Mouse (Mus musculus): ENCODE data around the gene Plcl2. TPM values are rescaled to one million over a fixed set of nuclear protein-coding genes. Genes with fewer than 3 reads are reported as not detected.
A peak's percentile ranks its signal among the peaks of the same experiment; 100 is the strongest.

Plcl2 gene
- polyA plus RNA-seq, 1 experiment from 2014 or later: 3.6 TPM

DNA sequence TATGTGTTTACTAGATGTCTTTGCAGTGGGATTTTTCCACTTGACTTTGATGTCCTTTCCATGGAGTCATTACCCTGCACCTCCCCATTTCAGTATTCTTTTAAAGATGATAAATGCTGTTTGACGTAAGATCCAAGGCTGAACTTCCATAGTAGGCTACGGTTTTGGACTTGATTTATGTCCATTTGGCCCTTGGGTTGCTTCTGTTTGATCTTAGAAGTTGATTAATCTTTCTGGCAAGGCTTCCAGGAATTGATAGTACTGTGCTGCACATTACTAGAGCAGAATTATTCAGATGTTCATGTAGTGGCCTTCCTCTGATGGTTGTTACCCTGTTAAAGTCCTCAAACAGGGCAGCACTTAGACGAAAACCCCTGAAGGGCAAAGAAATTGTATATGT lies 21.5 kb upstream of the Plcl2 start:
- no peaks in the 10 kb centered on the region for H3K4me1 ChIP-seq (replicated peaks)
- no peaks in the 10 kb centered on the region for H3K36me3 ChIP-seq
- no peak overlapping the region for H3K27ac ChIP-seq
- WGBS: 93% methylated on average over 3 of the region's 3 CpGs
- no peaks in the 10 kb centered on the region for H3K9me3 ChIP-seq
- no peak for DNase-seq (ENCODE audit: low spot score)
- no peaks in the 10 kb centered on the region for H3K27me3 ChIP-seq (ENCODE audit: insufficient read depth, poor library complexity, severe bottlenecking)
- no peak overlapping the region for H3K4me3 ChIP-seq

DNA sequence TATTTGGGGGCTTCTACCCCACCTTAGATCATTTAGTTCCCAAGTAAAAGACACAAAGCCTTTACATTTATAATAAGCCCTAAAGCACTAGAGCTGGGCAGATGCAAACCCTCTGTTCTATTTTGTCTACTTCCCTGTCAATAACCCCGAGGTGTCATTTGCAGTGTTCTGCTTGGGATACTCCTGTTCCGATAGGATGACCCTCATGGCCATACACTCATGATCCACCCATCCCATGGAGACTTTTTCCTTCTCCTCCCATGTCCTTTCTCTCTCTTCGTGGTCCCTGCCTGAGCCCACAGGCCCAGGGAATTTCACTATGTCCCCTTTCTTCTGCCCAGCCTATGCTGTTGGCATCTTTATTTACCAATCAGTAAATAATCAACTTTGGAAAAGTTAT lies 20.8 kb upstream of the Plcl2 start:
- WGBS: 85% methylated on average over 3 of the region's 3 CpGs
- Histone ChIP-seq H3K4me1 (replicated peaks) (no peaks in the 10 kb centered on the region), H3K4me3 (no peak overlapping the region), H3K9me3 (no peaks in the 10 kb centered on the region), H3K36me3 (no peaks in the 10 kb centered on the region), H3K27me3 (ENCODE audit: insufficient read depth, poor library complexity, severe bottlenecking) (no peaks in the 10 kb centered on the region), H3K27ac (no peak overlapping the region)
- DNase-seq (ENCODE audit: low spot score): no peak

DNA sequence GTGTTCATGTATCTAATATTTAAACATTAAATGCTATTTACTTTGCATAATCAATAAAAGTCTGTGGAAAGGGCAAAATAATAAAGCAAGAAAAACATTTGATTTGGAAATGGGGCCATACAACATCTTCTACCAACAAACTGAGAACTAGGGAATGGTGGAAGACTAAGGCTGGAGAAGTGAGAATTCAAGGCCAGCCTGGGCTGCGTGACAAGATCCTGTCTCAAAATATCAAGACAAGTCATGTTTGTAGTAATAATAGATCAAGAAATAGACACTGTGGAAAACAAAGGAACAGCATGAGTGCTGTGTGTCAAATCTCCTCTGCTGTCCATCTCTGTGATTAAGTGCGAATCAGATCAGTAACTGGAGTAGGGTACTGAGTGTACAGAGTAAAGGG lies 20.3 kb upstream of the Plcl2 start:
- Histone ChIP-seq H3K27ac (no peak overlapping the region), H3K27me3 (ENCODE audit: insufficient read depth, poor library complexity, severe bottlenecking) (no peaks in the 10 kb centered on the region), H3K4me1 (replicated peaks) (no peaks in the 10 kb centered on the region), H3K36me3 (no peaks in the 10 kb centered on the region), H3K9me3 (no peaks in the 10 kb centered on the region), H3K4me3 (no peak overlapping the region)
- DNase-seq (ENCODE audit: low spot score): no peak
- WGBS: 88% methylated on average over 2 of the region's 2 CpGs

GRCm38 (mm10) chr17:50490644-50491430 lies 18.4 kb upstream of the Plcl2 start:
- no peak overlapping the region for H3K27ac ChIP-seq
- peaks cover 4% of the 10 kb centered on the region for H3K4me1 ChIP-seq (replicated peaks)
- no peak overlapping the region for H3K4me3 ChIP-seq
- 88% methylated on average over 11 of the region's 11 CpGs for WGBS
- H3K27me3 ChIP-seq (ENCODE audit: insufficient read depth, poor library complexity, severe bottlenecking): no peaks in the 10 kb centered on the region
- H3K9me3 ChIP-seq: no peaks in the 10 kb centered on the region
- H3K36me3 ChIP-seq: no peaks in the 10 kb centered on the region
- DNase-seq (ENCODE audit: low spot score): no peak

GRCm38 (mm10) chr17:50491496-50491895 lies 17.7 kb upstream of the Plcl2 start:
- H3K36me3 ChIP-seq: no peaks in the 10 kb centered on the region
- WGBS: 83% methylated on average over 3 of the region's 3 CpGs
- no peak for DNase-seq (ENCODE audit: low spot score)
- H3K4me1 ChIP-seq (replicated peaks): peaks cover 4% of the 10 kb centered on the region
- H3K9me3 ChIP-seq: no peaks in the 10 kb centered on the region
- H3K27ac ChIP-seq: no peak overlapping the region
- H3K4me3 ChIP-seq: no peak overlapping the region
- H3K27me3 ChIP-seq (ENCODE audit: insufficient read depth, poor library complexity, severe bottlenecking): 0 out of 2 replicates have a peak, but pooled peaks cover 3% of the 10 kb centered on the region

GRCm38 (mm10) chr17:50495216-50495889 lies 13.8 kb upstream of the Plcl2 start:
- 75% methylated on average over 10 of the region's 10 CpGs for WGBS
- Histone ChIP-seq H3K9me3 (no peaks in the 10 kb centered on the region), H3K27ac (no peak overlapping the region), H3K36me3 (no peaks in the 10 kb centered on the region), H3K4me3 (no peak overlapping the region), H3K4me1 (replicated peaks) (peaks cover 21% of the 10 kb centered on the region), H3K27me3 (ENCODE audit: insufficient read depth, poor library complexity, severe bottlenecking) (0 out of 2 replicates have a peak, but pooled peaks cover 3% of the 10 kb centered on the region)
- peak; percentile 23 for DNase-seq (ENCODE audit: low spot score)

DNA sequence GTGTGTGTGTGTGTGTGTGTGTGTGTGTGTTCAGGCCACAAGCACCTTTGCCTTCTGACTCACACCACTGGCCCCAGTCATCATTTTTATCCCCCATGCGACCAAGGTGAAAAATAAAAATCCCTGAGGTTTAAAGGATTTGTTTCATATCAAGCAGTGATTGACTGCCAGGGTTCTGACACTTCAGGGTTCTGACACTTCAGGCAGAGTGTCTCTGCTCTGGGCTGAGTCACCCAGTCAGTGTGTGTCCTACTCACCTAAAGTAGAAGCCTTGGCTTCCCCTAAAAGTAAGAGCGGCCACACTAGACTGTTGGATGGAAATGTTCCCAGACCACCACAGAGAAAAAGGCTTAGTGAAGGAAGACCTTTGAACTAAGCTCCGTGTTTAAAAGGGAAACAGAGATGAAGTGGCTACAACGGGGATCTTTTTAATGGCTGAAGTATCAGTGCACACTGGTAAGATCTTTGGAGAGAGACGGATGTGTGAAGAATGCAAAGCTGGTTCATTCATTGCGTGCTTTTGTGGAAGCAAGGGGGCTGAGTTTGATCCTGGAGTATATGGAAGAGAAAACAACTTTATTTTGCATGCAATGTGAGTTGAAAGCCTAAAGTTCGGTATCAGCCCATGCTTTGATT lies 11.0 kb upstream of the Plcl2 start:
- Histone ChIP-seq H3K4me3 (no peak overlapping the region), H3K27ac (no peak overlapping the region), H3K27me3 (ENCODE audit: insufficient read depth, poor library complexity, severe bottlenecking) (0 out of 2 replicates have a peak, but pooled peaks cover 3% of the 10 kb centered on the region), H3K4me1 (replicated peaks) (peaks cover 21% of the 10 kb centered on the region), H3K9me3 (no peaks in the 10 kb centered on the region), H3K36me3 (no peaks in the 10 kb centered on the region)
- no peak for DNase-seq (ENCODE audit: low spot score)
- 52% methylated on average over 7 of the region's 7 CpGs for WGBS

GRCm38 (mm10) chr17:50499091-50499790 lies 10.0 kb upstream of the Plcl2 start:
- H3K9me3 ChIP-seq: no peaks in the 10 kb centered on the region
- 66% methylated on average over 16 of the region's 16 CpGs for WGBS
- no peaks in the 10 kb centered on the region for H3K36me3 ChIP-seq
- no peak for DNase-seq (ENCODE audit: low spot score)
- no peak overlapping the region for H3K27ac ChIP-seq
- peaks cover 20% of the 10 kb centered on the region for H3K4me1 ChIP-seq (replicated peaks)
- H3K4me3 ChIP-seq: no peak overlapping the region
- H3K27me3 ChIP-seq (ENCODE audit: insufficient read depth, poor library complexity, severe bottlenecking): 0 out of 2 replicates have a peak, but pooled peaks cover 3% of the 10 kb centered on the region

DNA sequence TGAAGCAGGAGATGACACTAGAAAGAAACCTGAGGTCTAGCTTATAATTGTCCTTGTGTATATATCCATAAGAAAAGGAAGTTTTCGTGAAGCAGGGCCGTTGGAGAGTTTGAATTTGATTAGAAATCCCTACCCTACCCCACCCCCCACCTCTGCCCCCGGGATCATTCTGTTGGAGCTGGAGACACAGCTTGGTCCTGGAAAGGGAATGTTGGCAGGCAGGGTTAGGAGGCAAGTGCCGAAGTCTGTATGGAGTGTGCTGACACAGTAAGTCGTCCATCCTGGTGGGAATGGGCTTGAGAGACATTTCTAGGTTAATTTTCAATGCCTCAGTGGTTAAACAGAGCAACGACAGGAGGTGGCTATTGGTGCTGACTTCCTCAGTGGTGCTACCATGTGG lies 8.4 kb upstream of the Plcl2 start:
- peaks cover 17% of the 10 kb centered on the region for H3K4me1 ChIP-seq (replicated peaks)
- no peak overlapping the region for H3K4me3 ChIP-seq
- DNase-seq (ENCODE audit: low spot score): no peak
- H3K27ac ChIP-seq: no peak overlapping the region
- no peaks in the 10 kb centered on the region for H3K36me3 ChIP-seq
- no peaks in the 10 kb centered on the region for H3K9me3 ChIP-seq
- 0 out of 2 replicates have a peak, but pooled peaks cover 3% of the 10 kb centered on the region for H3K27me3 ChIP-seq (ENCODE audit: insufficient read depth, poor library complexity, severe bottlenecking)
- 77% methylated on average over 6 of the region's 6 CpGs for WGBS

DNA sequence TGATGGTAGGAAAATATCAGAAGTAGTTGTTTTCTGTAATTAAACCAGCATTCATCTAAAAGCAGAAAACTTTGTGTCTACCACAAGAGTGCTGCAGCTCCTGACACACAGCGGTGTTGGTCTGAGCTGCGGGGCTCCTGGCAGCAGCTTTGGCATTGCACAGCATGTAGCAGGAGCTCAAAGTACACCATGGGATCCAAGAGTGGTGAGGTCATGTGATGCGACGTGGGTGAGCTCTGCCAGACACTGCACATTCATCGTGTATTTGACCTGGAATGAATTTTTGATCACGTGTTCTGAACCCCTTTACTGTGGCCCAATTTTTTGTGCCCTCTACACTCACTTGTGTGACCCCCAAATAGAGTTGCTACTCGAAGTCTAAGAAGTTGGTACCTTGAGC lies 6.1 kb upstream of the Plcl2 start:
- Histone ChIP-seq H3K27me3 (ENCODE audit: insufficient read depth, poor library complexity, severe bottlenecking) (peaks cover 13% of the 10 kb centered on the region), H3K9me3 (no peaks in the 10 kb centered on the region), H3K4me1 (replicated peaks) (peaks cover 18% of the 10 kb centered on the region), H3K27ac (no peak overlapping the region), H3K4me3 (no peak overlapping the region), H3K36me3 (no peaks in the 10 kb centered on the region)
- 85% methylated on average over 7 of the region's 7 CpGs for WGBS
- DNase-seq (ENCODE audit: low spot score): no peak

DNA sequence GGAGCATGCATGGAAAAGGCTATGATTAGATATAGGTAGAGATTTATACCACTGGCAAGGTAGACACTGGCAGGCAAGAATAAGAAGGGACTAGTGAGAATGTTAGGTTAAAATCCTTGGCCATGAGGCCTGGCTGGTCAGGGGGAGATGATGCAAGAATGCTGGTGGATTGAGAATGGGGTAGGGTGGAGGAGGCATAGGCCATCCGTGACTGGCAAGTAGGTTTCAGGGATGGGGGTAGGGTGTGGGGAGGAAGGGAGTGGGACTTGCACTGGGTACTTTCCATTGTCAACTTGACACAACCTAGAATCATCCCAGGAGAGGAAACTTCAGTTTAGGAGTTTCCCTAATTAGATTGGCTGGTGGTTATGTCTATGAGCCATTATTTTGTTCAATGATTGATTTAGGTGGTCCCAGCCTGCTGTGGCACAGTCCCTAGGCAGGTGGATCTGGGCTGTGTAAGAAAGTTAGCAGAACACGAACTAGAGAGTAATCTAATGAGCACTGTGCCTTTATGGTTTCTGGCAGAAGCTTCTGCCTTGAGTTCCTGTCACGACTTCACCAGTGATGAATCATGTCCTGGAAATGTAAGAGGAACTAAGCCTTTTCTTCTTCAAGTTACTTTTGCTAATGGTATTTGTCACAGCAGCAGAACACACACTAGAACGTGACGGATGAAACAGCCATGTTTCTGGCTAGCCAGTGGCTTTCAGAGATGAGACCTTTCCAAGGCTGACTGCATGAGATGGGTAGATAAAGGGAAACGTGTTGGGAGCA lies 4.9 kb upstream of the Plcl2 start:
- Histone ChIP-seq H3K27ac (no peak overlapping the region), H3K4me1 (replicated peaks) (peaks cover 12% of the 10 kb centered on the region), H3K4me3 (no peak overlapping the region), H3K36me3 (no peaks in the 10 kb centered on the region), H3K27me3 (ENCODE audit: insufficient read depth, poor library complexity, severe bottlenecking) (peaks cover 15% of the 10 kb centered on the region), H3K9me3 (no peaks in the 10 kb centered on the region)
- DNase-seq (ENCODE audit: low spot score): no peak
- 82% methylated on average over 6 of the region's 6 CpGs for WGBS

Data from hindbrain, embryonic 10.5 days (tissue).